Mouse (Mus musculus) midbrain, postnatal 0 days (tissue): ENCODE results near the gene Ctla2a. TPM values are rescaled to one million over a fixed set of nuclear protein-coding genes. Genes with fewer than 3 reads are reported as not detected.
"Not testable (repeated sequence)": the region's sequence is repeated elsewhere in the genome, so short reads cannot be mapped to it uniquely, and the experiment has no call there.

Source experiments
- ATAC-seq: fragments of 200-750 bp; cut with Nextera tagmentation; 2 replicates; pipeline ENCODE4 v1.8.0; 2017; ENCODE audit warnings: moderate number of reproducible peaks, mild to moderate bottlenecking, moderate TSS enrichment, moderate library complexity; ENCODE audit not compliant: low FRiP score
- DNase-seq: peaks from one replicate; pipeline ENCODE4 v3.0.0-alpha.2; 2015; ENCODE audit warnings: low spot score
- H3K27ac ChIP-seq: fragments of 300-500 bp; sonication (generic); 2 replicates; pipeline ENCODE4 v1.5.1; 2014; ENCODE audit warnings: low read depth, mild to moderate bottlenecking, low read length, mixed read lengths
- H3K27me3 ChIP-seq: fragments of 300-500 bp; sonication (generic); 2 replicates; pipeline ENCODE4 v1.6.1; 2014; ENCODE audit warnings: low read length, control low read depth, mixed read lengths; ENCODE audit not compliant: insufficient read depth
- H3K36me3 ChIP-seq: fragments of 300-500 bp; sonication (generic); 2 replicates; pipeline ENCODE4 v1.6.1; 2014; ENCODE audit warnings: low read length, control low read depth, mixed read lengths; ENCODE audit not compliant: insufficient read depth
- H3K4me1 ChIP-seq: fragments of 300-500 bp; sonication (generic); 2 replicates; pipeline ENCODE4 v1.6.1; 2014; ENCODE audit warnings: mild to moderate bottlenecking, control low read depth, antibody characterized with exemption, low read length, mixed read lengths; ENCODE audit not compliant: insufficient read depth
- H3K4me2 ChIP-seq: fragments of 300-500 bp; sonication (generic); 2 replicates; pipeline ENCODE4 v1.6.1; 2014; ENCODE audit warnings: low read depth, mild to moderate bottlenecking, low read length, mixed read lengths; ENCODE audit not compliant: poor library complexity, severe bottlenecking
- H3K4me3 ChIP-seq: fragments of 300-500 bp; sonication (generic); 2 replicates; pipeline ENCODE4 v1.5.1; 2014; ENCODE audit warnings: low read depth, mild to moderate bottlenecking, low read length, moderate library complexity
- H3K9ac ChIP-seq: fragments of 300-500 bp; sonication (generic); replicated peaks from 2 replicates; pipeline ENCODE4 v1.6.1; 2014; ENCODE audit warnings: mild to moderate bottlenecking, low read length, moderate library complexity, mixed read lengths; ENCODE audit not compliant: poor library complexity, severe bottlenecking
- H3K9me3 ChIP-seq: fragments of 300-500 bp; sonication (generic); 2 replicates; pipeline ENCODE4 v1.6.1; 2016; ENCODE audit warnings: low read length, control low read depth
- CTCF ChIP-seq: IDR thresholded peaks from 2 replicates; pipeline ENCODE4 v1.5.1; 2016; ENCODE audit warnings: antibody characterized with exemption, mild to moderate bottlenecking
- WGBS: fragments of 180-500 bp; shearing (Covaris S2); extraction: QIAGEN DNeasy Blood & Tissue Kit; methylation state at CpG from one replicate; pipeline ENCODE4 v1.1.7; 2014; 5-methylcytosine and 5-hydroxymethylcytosine counted together
- polyA plus RNA-seq: library from polyadenylated mRNA; unstranded; fragments of >200 nt; fragmentation: Nextera tagmentation; extraction: Ambion mirVana; gene quantifications from 2 replicates; pipeline ENCODE4 v1.2.1, GENCODE M21; 2015
- total RNA-seq: library from RNA; depleted of rRNA; stranded (reverse); fragments of >200 nt; gene quantifications from 2 replicates; pipeline ENCODE4 v1.2.3, GENCODE M21; 2014; rRNA removed

The Ctla2a gene
- total and polyA plus RNA-seq, 2 experiments from 2014 or later: 8.5 to 32.0 TPM

GRCm38 (mm10) chr13:60897328-60897727, 39.1 kb downstream of the Ctla2a start, which contains the start of gene Ctla2b:
Gene Ctla2b (minus strand): TSS chr13:60897447.
- Histone ChIP-seq H3K27ac (no peak within 1 kb of the TSS), H3K4me2 (no peak within 1 kb of the TSS), H3K9ac (no peak within 1 kb of the TSS), H3K36me3 (no peaks in the 10 kb centered on the region), H3K4me3 (no peak within 1 kb of the TSS), H3K9me3 (peaks cover 4% of the 10 kb centered on the region; the same call in 1 of the 2 replicates), H3K27me3 (no peaks in the 10 kb centered on the region), H3K4me1 (no peaks in the 10 kb centered on the region)
- no peak for ATAC-seq
- peak; percentile 2 for DNase-seq
- TF ChIP-seq CTCF: no peak
- WGBS: 72% methylated on average over 3 of the region's 3 CpGs

GRCm38 (mm10) chr13:60896794-60897193, 39.6 kb downstream of the Ctla2a start, which contains the start of gene Gm49392:
Gene Gm49392 (minus strand): TSS chr13:60896894.
- not testable (repeated sequence) for ATAC-seq, H3K4me2 ChIP-seq, H3K27ac ChIP-seq, H3K36me3 ChIP-seq, DNase-seq, H3K4me3 ChIP-seq, H3K27me3 ChIP-seq, H3K9ac ChIP-seq, H3K9me3 ChIP-seq, H3K4me1 ChIP-seq
- WGBS: 82% methylated on average over 7 of the region's 8 CpGs

GRCm38 (mm10) chr13:60895406-60896160, 40.8 kb downstream of the Ctla2a start:
- Histone ChIP-seq H3K4me2 (no peak overlapping the region), H3K36me3 (no peaks in the 10 kb centered on the region), H3K9me3 (peaks cover 4% of the 10 kb centered on the region; the same call in 1 of the 2 replicates), H3K4me1 (no peaks in the 10 kb centered on the region), H3K4me3 (no peak overlapping the region), H3K27me3 (no peaks in the 10 kb centered on the region), H3K27ac (no peak overlapping the region), H3K9ac (no peak overlapping the region)
- ATAC-seq (no peak), DNase-seq (no peak)
- TF ChIP-seq CTCF: no peak

GRCm38 (mm10) chr13:60892301-60892700, 44.1 kb downstream of the Ctla2a start:
- no peak for DNase-seq
- H3K4me3 ChIP-seq: no peak overlapping the region
- H3K27ac ChIP-seq: no peak overlapping the region
- H3K27me3 ChIP-seq: no peaks in the 10 kb centered on the region
- H3K36me3 ChIP-seq: no peaks in the 10 kb centered on the region
- TF ChIP-seq CTCF: no peak
- H3K4me2 ChIP-seq: no peak overlapping the region
- H3K9ac ChIP-seq: no peak overlapping the region
- 92% methylated on average over 1 of the region's 1 CpGs for WGBS
- H3K4me1 ChIP-seq: no peaks in the 10 kb centered on the region
- no peak for ATAC-seq
- no peaks in the 10 kb centered on the region for H3K9me3 ChIP-seq

Other genes with a start within 250 kb of the Ctla2a start
- not detected in 2 replicates for gene BC051665, start 150.3 kb downstream of the Ctla2a start, total RNA-seq
- gene BC051665, start 150.3 kb downstream of the Ctla2a start, polyA plus RNA-seq: not detected in 2 replicates
- not detected in 2 replicates for gene Ctsll3, start 133.8 kb downstream of the Ctla2a start, total RNA-seq
- not detected in 2 replicates for gene Ctsll3, start 133.8 kb downstream of the Ctla2a start, polyA plus RNA-seq
- 0.22 and 0.38 TPM in 2 replicates for gene 4930486L24Rik, start 72.2 kb downstream of the Ctla2a start, total RNA-seq
- not detected in 2 replicates for gene 4930486L24Rik, start 72.2 kb downstream of the Ctla2a start, polyA plus RNA-seq
- not detected in 2 replicates for gene Gm49392, start 39.7 kb downstream of the Ctla2a start, total RNA-seq
- not detected in 2 replicates for gene Gm49392, start 39.7 kb downstream of the Ctla2a start, polyA plus RNA-seq
- gene Ctla2b, start 39.2 kb downstream of the Ctla2a start, total RNA-seq: 2.0 and 3.2 TPM in 2 replicates
- 0.54 and 1.9 TPM in 2 replicates for gene Ctla2b, start 39.2 kb downstream of the Ctla2a start, polyA plus RNA-seq
- gene Tpbpb, start 31.7 kb downstream of the Ctla2a start, total RNA-seq: not detected in 2 replicates
- not detected in 2 replicates for gene Tpbpb, start 31.7 kb downstream of the Ctla2a start, polyA plus RNA-seq
- gene Gm49393, start 1.0 kb downstream of the Ctla2a start, total RNA-seq: not detected in 2 replicates
- gene Gm49393, start 1.0 kb downstream of the Ctla2a start, polyA plus RNA-seq: not detected in 2 replicates
- 6.0 and 10.1 TPM in 2 replicates for gene Gm49391, start 54 bp downstream of the Ctla2a start, total RNA-seq
- gene Gm49391, start 54 bp downstream of the Ctla2a start, polyA plus RNA-seq: 0.34 and 0.75 TPM in 2 replicates
- not detected in 2 replicates for gene Tpbpa, start 5.4 kb upstream of the Ctla2a start, total RNA-seq
- gene Tpbpa, start 5.4 kb upstream of the Ctla2a start, polyA plus RNA-seq: not detected in 2 replicates
- gene Ctsj, start 69.3 kb upstream of the Ctla2a start, total RNA-seq: not detected in 2 replicates
- not detected in 2 replicates for gene Ctsj, start 69.3 kb upstream of the Ctla2a start, polyA plus RNA-seq
- gene Ctsq, start 104.0 kb upstream of the Ctla2a start, total RNA-seq: not detected in 2 replicates
- gene Ctsq, start 104.0 kb upstream of the Ctla2a start, polyA plus RNA-seq: not detected in 2 replicates
- not detected in 2 replicates for gene Ctsr, start 227.6 kb upstream of the Ctla2a start, total RNA-seq
- gene Ctsr, start 227.6 kb upstream of the Ctla2a start, polyA plus RNA-seq: not detected in 2 replicates